Mouse (Mus musculus): ENCODE data around the gene Spata1.
A peak's percentile ranks its signal among the peaks of the same experiment; 100 is the strongest.
"Not testable (repeated sequence)": the region's sequence is repeated elsewhere in the genome, so short reads cannot be mapped to it uniquely, and the experiment has no call there.

Spata1 gene

DNA sequence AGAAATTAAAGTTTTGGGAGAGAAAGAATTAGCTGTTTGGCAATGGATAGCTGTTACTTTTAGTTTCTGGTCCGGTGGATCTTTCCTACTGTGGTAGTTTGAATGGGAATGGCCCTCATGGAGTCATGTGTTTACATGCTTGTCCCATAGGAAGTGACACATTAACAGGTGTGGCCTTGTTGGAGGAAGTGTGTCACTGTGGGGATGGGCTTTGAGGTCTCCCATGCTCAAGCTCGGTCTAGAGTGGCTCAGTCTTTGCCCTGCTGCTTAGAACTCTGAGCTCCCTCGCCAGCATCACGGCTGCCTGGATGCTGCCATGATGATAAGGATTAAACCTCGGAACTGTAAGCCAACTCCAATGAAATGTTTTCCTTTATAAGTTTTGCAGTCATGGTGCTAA is 48.2 kb downstream of the Spata1 start:
- DNase-seq (ENCODE audit: low spot score): no peak

DNA sequence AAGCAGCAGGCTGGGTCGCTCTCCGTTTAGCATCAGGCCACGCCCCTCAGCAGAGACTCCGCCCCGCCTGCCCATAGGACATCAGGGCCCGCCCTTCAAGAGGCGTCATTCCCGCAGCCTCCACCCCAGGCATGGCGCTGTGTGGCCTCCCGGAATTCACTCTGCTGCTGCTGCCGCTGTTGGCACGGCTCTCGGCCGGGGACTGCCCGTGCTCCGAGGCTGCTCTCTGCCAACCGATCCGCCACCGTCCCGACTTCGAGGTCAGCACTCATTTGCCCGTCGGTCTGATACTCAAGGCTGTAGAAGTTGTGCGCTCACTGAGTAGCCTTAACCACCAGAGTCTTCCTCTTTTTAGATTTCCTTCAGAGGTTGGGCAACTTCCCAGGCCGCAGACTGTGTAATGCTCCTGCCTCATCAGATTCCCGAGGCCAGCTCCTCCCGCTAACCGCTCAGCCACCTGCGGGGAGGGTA is 49.1 kb downstream of the Spata1 start:
- DNase-seq (ENCODE audit: low spot score): peak; percentile 93

DNA sequence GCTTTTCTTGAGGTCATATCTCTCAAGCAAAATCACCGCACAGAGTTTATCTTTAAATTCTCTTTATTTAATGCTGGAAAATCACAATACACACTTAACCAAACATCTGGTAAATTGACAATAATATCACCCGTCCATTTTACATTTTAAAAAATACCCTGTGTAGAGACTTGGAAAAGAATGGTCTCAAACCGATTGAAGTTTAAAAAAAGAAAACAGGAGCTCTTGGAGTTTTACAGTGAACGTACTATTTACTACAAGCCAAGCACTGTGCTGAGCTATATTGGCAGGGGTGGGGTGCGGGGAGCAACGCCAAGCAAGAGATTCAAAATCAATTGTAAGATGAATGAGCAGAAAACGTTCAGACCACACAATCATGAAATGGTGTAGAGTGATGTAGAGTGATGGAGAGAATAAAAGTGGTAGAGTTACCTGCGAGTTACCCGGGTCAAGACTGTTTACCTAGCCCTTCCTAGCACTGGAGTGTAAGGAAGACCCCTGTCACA is 49.8 kb downstream of the Spata1 start, which contains the start of gene Ctbs:
Ctbs (plus strand) TSS at position 51 of the 506 bp plus-strand sequence.
- DNase-seq (ENCODE audit: low spot score): no peak

DNA sequence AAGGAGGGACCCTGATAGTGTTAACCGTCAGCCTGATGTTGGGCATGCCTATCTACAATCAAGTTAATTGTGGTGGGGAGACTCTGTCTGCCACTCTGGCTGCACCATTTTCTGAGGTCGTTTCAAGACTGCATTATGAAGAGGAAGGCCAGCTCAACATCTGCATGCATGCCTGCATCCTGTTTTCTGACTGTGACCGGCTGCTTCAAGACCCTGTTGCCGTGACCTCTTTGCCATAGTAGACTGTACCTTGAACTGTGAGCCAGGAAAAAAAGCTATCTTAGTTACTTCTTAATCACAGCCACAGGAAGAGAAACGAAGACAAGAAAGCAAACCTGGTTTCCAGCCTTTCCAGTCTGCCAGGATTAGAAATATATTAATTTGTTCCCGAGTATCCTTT is 50.6 kb downstream of the Spata1 start:
- no peak for DNase-seq (ENCODE audit: low spot score)

DNA sequence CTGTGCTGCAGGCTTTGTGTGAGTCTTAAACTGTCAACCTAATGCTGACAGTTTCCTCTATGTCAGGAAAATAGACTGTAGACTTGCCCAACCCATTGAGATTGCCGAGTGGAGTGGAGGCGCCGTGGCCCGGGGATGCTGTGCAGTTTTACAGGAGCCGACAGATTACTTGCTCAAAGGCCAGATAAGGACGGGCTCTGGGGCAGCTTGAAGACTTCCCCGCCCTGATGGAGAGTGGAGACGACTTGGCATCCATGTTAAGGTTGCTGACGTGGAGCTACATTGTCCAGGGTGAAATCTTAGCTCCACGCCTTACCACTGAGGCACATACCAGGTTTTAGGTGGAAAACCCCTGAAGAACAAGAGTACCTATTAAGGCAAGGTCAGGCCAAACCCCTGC is 51.2 kb downstream of the Spata1 start:
- DNase-seq (ENCODE audit: low spot score): no peak

DNA sequence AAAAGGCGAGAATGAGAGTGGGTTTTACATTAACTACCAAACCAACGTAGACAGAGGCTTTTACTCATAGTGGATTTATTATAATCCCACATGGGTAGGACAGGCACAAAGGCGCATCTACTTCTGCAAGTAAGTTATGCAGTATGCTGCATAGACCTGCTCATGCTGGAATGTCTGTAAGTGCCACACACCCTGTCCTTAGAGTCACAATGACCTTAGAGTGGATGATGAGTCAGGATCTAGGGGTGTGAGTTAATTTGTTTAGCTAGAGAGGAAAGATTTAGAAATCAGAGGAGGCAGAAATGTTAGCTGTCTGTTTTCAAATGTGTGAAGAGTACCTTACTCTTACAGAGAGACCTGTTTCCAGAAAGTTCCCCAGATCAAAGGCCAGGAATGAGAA is 52.0 kb downstream of the Spata1 start:
- peak; percentile 37 for DNase-seq (ENCODE audit: low spot score)

DNA sequence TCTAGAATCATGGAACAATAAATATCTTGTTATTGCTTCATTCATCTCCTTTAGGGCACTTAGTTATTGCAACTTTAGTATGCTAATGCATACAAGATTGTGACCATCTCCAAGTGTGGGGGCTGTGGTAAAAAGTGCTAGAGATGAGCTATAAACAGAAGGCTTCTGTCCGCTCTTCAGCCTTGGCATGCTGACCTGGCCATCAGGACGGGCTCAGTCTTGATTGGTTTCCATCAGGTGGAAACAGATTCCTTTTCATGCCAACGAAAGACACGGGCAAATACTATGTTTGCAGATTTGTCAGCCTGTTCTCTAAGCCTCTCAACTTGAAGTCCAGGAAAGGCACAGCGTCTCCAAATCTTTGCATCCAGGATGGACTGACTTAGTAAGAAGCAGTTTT is 52.4 kb downstream of the Spata1 start:
- no peak for DNase-seq (ENCODE audit: low spot score)

DNA sequence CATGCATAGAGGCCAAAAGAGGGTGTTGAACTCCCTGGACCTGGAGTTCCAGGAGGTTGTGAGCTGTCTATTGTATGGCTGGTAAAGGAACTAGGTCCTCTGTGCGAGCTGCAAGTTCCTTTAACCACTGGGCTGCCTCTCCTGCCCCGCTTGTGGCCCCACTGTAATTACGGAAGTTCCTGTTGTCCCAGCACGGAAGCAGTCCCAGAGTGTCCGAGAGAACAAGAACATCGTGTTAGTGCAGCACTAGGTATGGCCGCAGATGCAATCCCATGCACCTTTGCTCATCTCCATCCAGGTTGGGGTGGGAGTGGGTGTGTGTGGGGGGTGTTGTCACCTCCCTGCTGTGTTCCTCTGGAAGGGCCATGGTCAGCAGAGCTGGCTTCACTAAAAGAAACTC is 54.7 kb downstream of the Spata1 start:
- no peak for DNase-seq (ENCODE audit: low spot score)

DNA sequence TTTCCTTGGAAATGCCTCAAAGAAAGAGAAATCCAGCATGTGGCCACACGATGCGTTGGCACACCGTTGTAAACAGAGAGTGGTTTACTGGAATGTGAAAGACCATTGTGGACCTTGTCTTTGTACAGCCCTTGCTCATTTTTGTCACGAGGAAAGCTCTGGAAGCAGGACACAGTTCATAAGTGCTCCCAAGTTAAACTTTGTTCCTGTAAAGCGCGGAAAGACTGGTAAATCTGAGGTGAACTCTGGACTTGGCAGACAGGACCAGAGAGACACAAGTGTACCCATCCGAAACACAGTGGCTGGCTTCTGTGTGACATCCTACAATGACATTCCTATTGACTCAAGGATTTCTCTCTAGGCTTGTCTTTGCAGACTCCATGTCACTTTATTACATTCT is 56.2 kb downstream of the Spata1 start:
- DNase-seq (ENCODE audit: low spot score): no peak

DNA sequence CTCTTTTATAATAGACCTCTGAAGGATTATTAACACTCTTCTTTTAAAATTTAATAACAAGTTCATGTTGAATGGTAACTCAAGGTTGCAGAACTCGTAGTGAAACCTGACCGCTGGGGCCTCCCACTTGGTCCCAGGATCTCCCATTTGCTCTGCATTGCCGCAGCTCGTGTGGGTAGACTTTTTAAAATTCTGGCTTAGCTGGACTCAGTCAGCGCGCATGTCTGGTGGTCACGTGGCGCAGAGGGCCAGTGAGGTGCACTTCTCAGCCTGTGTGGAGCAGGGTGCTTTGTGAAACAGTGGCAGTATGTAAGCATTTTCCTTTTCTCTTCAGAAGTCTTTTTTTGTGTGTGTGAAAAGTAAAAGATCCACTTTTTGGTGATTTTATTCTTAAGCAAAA is 56.6 kb downstream of the Spata1 start:
- no peak for DNase-seq (ENCODE audit: low spot score)

DNA sequence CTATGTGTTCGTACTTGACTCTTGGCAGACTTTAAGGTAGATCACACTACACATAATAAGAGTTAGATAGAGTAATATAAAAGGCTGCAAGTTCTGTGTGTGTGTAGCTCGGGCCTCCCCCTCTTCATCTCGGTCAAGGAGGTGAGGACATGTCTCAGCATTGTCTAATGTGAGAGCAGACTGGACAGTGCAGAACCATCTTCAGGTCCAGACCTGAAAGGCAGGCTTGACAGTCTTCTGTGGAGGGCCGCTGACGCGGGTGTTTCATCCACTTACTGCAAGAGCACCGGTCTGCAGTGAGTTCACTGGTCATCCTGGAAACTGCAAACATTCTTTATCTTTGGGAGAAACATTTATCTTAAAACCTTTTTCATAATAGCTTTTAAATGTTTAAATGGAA is 57.1 kb downstream of the Spata1 start:
- no peak for DNase-seq (ENCODE audit: low spot score)

DNA sequence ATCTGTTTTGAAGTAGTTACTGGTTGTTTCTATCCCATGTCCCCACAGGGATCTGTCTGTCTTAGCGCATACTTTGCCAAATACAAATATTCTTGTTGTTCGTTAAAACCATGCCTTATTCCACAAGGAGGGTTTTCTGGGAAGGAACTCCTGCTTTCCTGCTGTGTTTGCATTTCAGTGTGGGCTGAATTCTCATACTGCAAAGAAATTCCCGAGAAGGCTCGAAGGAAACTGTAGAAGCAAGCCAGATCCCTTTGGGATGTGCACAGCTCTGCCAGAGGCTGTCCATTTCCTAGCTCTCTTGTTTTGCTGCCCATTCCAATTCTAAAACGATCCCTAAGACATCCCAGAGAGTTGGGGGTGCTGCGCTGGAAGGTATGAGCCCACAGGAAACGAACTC is 59.1 kb downstream of the Spata1 start:
- no peak for DNase-seq (ENCODE audit: low spot score)

DNA sequence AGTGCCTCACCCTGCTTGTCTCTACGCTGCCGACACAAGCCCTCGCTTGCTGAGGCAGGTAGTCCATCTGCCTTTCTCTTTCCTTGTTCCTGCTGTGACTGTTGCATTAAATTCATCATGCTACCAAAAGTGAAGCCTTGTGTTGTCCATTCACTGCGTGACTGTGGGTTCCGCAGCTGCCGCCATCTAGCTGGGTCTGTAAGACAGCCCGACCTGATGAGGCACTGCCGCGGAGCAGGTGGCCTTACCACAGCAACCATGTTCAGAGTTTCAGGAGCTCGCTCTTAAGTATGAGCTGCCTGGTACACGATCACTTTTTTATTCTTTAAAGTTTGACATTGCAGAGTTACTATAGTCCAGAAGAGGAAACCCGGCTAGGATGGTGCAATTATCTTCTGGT is 59.5 kb downstream of the Spata1 start:
- no peak for DNase-seq (ENCODE audit: low spot score)

DNA sequence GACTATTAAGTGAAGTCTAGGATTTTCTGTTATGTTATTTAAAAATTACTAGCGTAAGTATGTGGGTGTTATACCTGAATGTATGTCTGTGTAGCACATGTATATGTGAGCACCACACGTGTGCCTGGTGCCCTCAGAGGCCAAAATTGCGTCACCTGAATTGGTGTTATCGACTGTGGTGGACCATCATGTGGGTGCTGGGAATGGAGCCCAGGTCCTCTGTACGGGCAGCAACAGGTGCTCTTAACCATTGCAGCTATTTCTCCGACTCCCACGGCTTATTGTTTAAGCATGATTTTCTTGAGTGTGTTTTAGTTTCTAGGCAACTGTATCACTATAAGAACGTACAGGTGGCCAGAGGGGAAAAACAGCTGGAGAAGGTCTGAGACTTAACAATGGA is 63.4 kb downstream of the Spata1 start:
- DNase-seq (ENCODE audit: low spot score): no peak

DNA sequence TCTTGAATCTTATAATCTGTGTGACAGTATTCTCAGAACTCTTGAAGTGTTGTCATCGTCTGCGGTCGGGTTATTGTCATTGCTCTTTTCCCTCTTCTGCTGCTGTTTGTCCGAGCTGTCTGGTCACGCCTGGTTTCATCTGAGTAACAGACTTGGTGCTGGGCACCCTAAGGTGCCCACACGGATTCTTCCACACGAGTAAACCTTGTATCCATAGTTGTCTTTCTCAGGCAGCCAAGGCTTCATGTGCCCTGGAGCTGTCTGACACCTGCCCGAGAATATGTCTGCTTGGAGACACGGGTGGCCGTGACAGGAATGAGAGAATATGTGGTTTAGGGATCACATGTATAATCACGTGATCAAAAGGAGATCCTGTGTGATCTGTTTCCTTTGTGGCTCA is 64.0 kb downstream of the Spata1 start:
- no peak for DNase-seq (ENCODE audit: low spot score)

DNA sequence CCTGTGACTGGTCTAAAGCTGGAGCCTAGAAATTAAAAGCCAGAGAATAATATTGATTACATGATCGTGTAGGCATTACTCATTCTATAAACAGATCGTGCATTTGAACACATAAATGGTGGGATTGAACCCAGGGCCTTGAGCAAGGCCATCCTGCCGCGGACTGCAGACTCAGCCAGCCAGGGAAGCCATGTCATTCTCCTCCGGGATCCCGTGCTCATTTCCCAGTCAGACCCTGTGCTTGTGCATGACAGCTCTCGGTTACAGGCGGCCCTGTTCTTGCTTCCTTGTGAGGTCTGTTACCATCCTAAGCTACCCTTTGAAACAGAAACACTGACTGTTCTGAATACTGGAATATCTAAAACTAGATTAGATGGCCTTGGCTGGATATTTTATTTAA is 64.9 kb downstream of the Spata1 start:
- no peak for DNase-seq (ENCODE audit: low spot score)

DNA sequence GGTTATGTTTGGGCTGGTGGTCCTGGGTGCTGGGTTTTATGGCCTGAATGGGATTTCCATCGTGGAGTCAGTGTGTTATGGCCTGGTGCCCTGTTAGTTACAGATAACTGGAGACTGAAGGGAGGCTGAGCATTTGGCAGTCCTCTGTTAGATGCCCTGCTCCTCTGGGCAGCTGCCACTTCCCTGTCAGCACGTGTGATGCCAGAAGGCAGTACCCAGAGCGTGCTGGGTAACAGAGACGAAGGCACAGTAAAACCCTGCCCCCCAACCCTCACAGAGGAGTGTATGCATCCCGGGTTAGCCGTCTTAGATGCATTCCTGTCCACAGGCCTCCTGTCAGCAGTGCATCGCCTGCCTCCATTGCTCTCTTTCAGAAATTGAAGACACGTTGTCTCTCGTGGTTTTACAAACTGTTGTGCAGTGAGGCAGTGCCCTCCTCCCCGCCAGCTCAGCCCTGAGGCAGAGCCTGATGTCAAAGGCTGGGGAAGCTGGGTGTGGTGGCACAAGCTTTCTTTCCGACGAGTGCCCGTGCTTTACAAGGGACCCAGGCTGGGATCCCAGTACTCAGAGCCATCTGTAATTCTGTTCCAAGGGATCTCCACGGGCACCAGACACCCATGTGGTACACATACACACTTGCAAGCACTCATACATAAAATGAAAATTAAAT is 65.7 kb downstream of the Spata1 start:
- no peak for DNase-seq (ENCODE audit: low spot score)

DNA sequence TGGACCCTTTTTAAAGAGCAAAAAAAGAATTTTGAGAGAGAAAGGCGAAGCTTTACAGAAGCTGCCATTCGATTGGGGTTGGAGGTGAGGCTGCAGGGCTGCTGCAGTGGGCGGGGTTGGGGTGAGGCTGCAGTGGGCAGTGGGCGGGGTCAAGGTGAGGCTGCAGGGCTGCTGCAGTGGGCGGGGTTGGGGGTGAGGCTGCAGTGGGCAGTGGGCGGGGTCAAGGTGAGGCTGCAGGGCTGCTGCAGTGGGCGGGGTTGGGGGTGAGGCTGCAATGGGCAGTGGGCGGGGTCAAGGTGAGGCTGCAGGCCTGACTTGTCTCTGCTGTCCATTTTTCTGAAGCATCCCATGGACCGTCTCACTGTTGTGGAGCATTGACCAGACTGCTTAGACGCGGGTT is 66.5 kb downstream of the Spata1 start:
- DNase-seq (ENCODE audit: low spot score): not testable (repeated sequence)

DNA sequence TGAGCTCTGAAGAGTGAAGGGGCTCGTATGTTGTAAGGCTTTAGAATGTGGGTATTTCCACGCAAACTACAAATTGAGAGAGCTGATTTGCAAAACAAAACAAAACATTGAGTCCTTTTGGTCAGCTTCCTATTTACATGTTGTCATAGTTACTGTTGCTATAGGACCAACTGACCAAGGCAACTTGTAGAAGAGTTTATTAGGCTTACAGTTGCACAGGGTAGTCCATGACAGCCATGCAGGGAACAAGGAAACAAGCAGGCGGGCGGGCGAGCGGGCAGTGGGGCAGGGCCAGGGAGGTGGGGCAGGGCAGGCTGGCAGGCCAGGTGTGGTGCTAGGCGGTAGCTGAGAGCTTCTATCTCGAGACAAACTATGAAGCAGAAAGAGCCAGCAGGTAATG is 73.1 kb downstream of the Spata1 start:
- no peak for DNase-seq (ENCODE audit: low spot score)

DNA sequence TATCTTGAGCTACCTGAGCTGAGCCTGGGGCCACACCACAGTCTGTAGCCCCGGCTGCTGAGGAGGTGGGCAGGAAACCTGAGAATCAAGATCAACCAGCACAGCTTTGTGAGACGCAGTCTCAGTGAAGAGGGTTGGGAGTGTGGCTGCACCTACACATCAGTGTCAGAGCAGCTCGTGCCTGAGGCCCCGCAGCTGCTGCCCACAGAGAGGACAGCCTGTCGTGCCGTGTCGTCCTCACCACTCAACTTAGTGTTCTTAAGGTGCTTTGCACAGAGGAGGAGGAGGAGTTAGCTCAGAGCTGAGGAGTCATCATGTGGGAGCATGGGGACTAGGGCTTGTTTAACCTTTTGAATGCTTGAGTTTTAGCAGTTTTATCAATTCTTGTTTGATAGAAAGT is 73.7 kb downstream of the Spata1 start:
- DNase-seq (ENCODE audit: low spot score): no peak

DNA sequence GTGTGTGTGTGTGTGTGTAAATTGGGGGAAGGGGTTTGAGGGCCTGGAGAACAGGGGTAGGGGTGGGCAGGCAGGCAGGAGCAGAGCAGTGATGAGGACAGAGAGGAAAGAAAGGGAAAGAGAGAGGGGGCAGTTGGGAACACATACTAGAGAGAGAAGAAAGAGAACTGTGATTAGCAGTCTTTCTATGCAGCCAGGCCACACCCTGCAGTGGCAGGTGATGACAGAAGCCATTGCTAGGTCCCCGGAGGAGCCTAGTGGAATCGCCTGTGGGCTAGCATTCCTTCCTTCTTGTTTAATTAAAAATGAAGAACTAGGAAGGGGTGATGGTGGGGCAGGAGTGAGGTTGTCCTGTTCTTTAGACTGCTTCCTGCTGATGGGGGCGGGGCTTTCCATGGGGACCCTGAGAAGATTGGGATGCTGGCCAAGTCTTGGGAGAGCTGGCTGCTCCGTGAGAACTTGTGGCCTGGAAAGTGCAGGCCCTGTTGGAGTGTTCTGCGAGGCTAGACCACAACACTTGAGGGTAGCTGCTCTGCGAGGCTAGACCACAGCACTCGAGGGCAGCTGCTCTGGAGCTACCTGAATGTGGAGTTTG is 75.2 kb downstream of the Spata1 start:
- DNase-seq (ENCODE audit: low spot score): no peak

DNA sequence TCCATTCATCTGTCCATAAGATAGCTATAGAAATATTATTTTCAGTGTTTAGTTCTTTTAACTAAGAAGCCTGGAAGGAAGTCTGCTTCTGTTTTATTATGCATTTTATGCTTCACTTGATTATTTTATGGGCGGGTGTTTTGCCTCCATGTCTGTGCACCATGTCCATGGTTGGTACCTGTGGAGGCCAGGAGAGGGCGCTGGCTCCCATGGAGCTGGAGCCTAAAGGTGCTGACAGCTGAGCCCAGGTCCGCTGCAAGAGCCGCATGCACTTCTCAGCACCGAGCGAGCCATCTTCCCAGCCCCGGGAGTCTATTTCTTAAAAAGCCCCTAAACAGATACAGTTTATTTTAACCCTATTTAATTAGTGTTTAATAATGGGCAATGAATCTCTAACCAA is 75.8 kb downstream of the Spata1 start:
- no peak for DNase-seq (ENCODE audit: low spot score)

DNA sequence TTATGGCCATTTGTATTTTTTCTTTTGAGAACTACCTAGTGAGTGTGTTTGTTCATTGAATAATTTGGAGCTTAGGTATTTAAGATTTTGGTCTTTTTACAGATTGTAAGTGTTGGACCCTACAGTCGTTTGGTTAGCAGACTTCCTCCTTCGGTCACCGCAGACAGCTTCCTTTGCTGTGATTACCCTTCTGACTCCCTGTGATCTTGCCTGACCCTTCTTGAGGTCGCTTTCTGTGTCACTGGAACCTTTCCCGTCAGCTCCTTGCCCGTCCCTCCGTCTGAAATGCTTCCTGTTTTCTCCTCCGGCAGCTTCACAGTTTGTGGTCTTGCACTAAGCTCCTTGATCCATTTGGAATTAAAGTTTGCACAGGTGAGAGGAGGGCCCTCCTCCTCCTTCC is 77.8 kb downstream of the Spata1 start:
- no peak for DNase-seq (ENCODE audit: low spot score)

DNA sequence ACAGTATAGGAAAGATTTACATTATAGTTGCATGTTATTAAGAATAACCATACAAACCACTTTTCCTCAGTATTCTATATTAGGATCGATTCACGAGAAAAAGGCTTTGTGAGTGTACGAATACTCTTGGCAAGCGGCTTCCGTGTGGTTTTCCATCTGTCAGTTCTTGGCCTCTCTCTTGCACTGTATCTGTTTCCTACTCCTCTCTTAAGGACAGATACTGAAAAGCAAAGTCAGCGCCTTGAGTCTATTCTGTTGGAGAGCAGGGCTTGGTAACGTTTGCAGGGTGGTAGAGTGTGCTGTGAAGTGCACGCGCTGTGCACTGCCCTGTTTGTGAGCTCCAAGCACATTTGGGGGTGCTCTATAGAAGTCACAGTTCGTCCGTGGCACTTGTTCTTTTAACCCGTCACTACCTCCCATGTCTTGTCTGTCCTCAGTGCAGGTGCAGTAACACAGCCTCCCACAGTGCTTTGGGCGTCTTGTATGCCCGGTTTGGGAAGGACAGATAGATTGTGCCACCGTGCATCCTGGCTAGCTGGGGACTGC is 79.5 kb downstream of the Spata1 start:
- DNase-seq (ENCODE audit: low spot score): no peak
